Mouse (Mus musculus) heart, postnatal 10 days (tissue): ENCODE data around the gene Nlgn1. TPM values are rescaled to one million over a fixed set of nuclear protein-coding genes. Genes with fewer than 3 reads are reported as not detected.
A peak's percentile ranks its signal among the peaks of the same experiment; 100 is the strongest.
"Not testable (repeated sequence)": the region's sequence is repeated elsewhere in the genome, so short reads cannot be mapped to it uniquely, and the experiment has no call there.

Experiments
- DNase-seq, 2 experiments: peaks; one replicate each; pipeline ENCODE4 v3.0.0; 2021
- intact Hi-C: fragments of 180-260 bp; cut with DNase I; formaldehyde crosslinking; loops from one replicate; pipeline ENCODE4 v1.15.1; 2025
- total RNA-seq, 2 experiments: library from RNA; stranded (reverse); gene quantifications; 2 replicates each; pipeline ENCODE4 v1.2.3; 2021

Nlgn1 gene
- total RNA-seq, 2 experiments from 2014 or later: 0.07 to 0.10 TPM

DNA sequence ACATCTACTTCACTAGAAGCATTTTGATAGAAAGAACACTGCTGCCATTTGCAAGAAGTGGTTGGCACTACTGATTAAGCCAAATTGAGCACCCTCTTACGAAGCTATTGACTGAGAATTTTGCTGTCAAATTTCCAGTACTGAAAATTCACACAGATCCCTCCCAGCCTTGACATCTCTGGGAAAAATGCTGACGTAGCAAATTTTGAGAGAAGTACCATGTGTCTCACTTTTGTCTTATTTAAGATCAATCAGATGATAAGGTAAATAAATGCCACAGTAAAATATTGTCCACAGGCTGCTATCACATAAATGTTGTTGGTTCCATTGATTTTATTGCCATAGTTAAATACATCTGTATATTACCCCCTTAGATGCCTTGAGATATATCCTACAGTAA is 668.8 kb downstream of the Nlgn1 start:
- intact Hi-C loops: no loop called here
- DNase-seq: no peak

DNA sequence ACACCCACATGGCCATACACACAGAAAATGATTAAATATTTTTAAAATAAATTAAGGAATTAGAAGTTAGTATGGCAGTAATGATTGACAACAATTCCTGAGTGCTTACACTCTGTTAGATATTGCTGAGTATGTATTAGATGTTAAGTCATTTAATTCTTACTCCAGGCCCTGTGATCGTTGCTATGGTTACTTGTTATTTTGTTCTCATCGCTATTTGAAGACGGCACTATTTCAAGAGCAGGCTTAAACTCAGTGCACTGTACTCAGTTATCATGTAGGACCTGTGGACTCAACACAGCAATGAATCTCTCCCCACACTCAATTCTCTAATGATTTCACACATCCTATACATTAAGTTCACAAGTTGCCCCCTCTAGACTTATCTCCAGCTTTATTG is 672.0 kb downstream of the Nlgn1 start:
- no peak for DNase-seq
- intact Hi-C loops: no loop called here

DNA sequence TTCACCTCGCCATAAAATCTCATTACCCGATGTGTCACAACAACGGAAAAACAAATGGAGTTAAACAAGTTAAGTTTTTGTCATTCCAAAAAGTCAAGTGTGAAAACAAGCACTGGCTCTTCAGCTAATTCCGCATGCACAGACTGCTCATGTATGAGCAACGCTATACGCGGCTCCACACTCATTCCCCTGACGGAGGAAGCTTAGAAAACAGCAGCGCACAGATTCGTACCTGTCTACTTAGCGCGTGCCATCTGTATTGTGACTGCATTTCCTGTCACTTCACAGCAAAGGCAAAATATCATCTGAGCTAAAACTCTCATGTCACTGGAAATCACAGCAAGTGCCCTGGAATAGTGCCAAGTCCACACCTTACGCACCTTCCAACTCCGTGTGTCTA is 674.3 kb downstream of the Nlgn1 start:
- no peak for DNase-seq
- intact Hi-C loops: no loop called here

DNA sequence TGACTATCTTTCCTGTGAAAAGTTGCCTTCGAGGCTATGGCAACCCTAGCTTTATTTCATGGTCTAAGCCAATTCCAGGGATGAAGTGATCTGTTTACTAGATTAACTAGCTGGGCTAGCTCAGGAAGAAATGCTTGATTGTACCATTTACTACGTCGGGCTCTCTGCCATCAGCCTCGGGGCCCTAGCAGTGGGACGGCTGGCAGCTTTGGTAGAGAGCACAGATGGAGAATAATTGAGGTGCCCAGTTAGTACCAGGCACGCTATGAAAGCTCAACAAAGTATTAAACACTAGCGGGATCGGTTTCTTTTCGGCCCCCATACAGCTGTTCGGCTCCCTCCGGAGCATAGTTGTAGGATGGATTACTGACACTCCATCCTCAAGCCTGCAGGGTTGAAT is 675.2 kb downstream of the Nlgn1 start:
- DNase-seq: no peak
- intact Hi-C loops: no loop called here

DNA sequence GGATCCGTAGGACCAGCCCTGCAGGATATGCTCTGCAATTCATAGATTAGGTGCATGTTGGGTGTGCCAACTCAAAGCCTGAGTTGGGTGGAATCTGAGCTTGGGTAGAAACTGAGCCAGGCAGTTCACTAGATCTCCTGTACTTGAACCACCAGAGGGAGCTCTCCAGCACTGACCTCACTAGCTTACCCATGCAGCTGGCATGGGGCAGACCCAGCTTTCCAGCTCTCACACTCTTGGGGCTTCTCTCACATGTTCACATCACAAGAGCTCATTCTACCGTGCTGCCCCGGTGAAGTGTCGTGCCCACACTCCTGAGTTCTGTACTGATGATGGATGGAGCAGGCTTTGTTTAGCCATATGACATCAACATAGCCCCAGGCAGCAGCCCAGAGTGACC is 679.2 kb downstream of the Nlgn1 start:
- intact Hi-C loops: no loop called here
- peak; percentile 6 to 10 for DNase-seq

DNA sequence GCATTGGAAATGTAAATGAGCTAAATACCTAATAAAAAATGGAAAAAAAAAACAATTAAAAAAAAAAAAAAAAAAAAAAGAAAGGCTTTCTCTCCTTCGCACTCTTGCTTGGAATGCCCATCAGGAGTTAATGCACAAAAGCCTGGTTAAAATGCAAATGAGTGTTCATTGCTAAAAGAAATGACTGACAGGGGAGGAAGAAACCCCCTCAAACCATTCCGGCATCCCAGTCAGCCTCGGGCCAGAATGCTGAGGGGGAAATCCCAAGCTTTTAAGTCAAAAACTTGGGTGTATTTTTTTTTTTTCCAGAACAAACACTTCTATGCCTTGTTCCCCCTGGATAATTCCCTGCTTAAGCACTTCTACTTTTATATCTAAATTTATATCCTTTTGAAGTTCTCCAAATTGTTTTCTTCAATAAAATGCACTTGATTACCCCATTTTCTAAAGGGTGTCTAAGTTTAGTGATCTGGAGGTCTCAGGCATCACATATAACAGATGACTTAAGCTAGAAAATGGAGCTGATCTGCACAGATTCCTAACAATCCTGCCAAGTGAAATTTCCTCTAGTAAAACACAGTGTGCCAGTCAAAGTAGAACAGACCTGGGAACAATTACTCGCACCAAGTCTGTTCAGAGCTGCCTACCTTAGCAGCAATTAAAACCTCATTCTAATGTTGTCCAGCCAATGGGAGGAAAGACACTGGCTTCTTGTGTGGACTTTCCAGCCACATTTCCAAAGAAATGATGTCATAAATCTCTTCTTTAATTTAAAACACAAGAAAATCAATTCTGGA is 686.2 kb downstream of the Nlgn1 start:
- intact Hi-C loops: no loop called here
- DNase-seq: no peak

DNA sequence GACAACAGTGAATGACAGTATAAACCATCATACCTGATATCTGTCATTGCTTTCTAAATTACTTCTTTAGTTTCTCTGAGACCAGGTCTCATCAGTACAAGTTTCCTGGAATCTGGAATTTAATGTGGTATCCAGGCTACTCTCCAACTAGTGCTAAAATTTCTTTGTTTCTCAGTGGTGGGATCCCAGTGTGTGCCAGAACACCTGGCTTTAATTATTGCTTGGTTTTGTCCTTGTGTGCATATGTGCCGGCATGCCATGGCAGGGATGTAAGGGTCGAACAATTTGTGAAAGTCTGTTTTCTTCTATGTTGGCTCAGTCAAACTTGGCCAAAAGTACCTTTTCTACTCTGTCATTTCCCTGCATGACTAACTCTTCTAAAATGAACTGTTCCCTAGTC is 703.1 kb downstream of the Nlgn1 start:
- DNase-seq: no peak
- intact Hi-C loops: no loop called here

DNA sequence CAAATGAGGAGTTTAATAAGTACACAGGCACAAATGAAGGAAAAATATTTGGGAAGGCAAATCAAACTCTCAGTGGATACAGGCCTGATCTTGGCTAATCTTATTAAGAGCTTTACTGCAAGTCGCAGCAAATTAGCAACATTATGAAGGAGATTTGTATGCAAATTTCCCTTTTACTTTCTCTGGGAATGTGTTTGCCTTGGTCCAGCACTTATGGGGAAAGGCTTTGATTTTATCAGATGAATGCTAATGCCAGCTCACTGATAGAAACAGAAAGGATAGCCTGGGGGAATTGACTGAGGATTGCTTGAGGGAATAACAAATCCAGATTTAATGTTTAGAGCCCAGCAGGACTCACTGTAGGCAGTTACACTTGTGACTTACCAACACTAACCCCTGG is 725.7 kb downstream of the Nlgn1 start:
- intact Hi-C loops: no loop called here
- DNase-seq: no peak

DNA sequence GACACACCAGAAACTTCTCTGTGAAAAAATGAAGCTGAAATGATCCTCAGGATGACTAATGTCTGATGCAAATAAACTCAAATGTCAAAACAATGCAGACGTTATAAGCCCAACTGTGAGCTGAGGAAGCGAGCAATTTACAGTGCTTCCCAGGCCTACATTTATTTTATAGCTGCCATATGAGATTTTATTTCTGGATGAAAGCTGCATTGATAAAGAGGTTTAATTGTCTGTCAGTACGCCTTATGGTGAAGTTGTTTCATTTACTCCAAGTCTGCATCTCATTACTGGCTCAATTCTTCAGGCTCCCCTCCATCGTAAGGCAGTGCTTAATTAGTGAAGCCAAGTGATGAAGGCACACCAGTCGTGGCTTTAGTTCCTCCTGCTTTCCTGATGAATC is 734.7 kb downstream of the Nlgn1 start:
- no peak for DNase-seq
- intact Hi-C loops: no loop called here

DNA sequence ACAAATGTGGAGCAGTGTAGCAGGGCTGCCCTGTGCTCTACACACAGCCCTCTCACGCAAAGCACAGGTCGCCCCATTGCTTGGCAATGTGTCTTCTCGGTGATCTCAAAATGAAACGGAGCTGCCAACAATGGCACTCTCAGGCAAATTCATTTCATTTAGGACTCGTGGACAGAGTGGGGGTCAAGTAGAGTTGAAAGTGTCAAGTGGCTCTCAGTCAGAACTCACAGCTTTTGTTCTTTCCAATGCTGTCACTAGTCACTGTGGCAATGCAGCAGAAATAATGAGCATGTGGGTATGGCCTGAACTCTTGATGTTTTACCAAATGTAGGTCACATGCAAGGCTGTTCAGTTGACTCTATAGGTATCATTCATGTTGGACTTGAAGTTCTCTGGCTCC is 756.7 kb downstream of the Nlgn1 start:
- DNase-seq: no peak
- intact Hi-C loops: no loop called here

DNA sequence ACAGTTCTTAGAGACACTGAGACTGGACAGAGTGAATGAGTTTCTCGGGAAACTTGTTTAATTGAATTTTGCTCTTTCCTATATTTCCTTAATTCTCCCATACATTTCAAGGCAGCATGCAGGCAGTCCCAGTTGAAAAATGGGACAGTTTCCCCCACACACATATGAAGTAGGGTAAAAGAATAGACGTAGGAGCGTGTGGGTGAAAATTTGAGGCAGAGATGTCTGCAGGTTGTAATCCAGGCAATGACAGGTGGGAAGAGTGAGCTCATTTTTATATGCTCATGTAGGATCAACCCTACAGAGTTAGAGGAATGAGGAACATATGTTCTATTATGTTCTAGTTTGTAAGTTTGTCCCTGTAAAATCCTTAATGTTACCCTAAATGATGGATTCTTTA is 757.4 kb downstream of the Nlgn1 start:
- intact Hi-C loops: no loop called here
- DNase-seq: no peak

DNA sequence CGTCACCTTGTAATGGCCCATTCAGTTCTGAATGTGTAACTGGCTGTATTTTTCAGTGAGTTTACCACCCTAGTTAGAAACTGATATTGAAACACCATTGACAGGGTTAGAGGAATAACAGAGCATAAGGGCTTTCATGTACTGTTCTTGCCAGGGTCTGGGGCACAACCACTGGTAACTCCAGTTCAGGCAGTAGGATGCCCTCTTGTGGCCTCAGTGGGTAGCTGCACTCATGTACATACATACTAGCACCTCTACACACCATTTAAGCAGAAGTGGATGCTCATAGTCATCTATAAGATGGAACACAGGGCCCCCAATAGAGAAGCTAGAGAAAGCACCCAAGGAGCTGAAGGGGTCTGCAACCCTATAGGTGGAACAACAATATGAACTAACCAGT is 773.7 kb downstream of the Nlgn1 start:
- intact Hi-C loops, DNase-seq: not testable (repeated sequence)

DNA sequence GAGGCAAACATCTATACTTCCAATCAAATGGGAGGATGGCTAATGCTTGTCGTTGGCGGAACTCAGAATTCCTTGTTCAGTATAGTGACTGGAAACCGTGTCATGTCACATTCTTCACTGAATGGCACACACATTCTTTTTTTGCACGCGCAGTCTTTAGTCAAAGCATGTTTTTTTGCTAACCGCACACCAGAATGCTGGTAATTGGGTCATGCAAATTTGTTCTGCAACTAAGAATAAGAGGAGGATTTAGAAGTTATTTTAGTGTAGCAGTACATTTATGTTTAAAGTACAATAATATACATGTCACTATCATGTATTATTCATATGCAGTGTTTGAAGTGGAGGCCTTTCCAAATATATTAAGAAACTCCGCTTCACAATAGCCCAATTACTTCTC is 783.2 kb downstream of the Nlgn1 start:
- intact Hi-C loops: not testable (repeated sequence)

DNA sequence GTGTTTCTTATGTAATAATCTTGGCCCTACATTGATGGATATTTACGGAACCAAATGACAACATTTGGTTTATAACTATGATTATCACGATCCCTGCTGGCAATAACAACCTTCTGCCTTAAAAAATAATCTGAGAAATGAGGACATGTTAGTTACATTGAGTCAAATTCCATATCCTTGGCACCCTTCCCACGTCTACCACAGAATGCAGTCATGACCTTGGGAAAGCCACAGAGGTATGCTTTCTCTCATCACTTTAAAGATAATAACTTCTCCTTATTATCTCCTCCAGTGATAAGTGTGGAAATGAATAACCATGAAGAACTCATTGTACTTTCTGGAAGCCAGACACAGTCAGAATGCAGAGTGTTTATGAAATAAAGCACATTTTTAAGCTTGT is 808.0 kb downstream of the Nlgn1 start:
- DNase-seq: peak in 1 of 2 experiments; percentile 7
- intact Hi-C loops: not testable (repeated sequence)

More for the DNA sequence above, 783.2 kb downstream of the Nlgn1 start:
- DNase-seq: not testable (repeated sequence)

DNA sequence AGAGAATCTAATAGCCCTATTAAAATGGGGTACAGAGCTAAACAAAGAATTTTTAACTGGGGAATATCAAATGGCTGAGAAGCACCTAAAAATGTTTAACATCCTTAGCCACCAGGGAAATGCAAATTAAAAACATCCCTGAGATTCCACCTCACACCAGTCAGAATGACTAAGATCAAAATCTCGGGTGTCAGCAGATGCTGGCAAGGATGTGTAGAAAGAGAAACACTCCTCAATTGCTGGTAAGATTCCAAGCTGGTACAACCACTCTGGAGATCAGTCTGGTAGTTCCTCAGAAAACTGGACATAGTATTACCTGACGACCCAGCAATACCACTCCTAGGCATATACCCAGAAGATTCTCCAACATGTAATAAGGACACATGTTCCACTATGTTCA is 869.2 kb downstream of the Nlgn1 start:
- DNase-seq: no peak
- intact Hi-C loops: no loop called here

DNA sequence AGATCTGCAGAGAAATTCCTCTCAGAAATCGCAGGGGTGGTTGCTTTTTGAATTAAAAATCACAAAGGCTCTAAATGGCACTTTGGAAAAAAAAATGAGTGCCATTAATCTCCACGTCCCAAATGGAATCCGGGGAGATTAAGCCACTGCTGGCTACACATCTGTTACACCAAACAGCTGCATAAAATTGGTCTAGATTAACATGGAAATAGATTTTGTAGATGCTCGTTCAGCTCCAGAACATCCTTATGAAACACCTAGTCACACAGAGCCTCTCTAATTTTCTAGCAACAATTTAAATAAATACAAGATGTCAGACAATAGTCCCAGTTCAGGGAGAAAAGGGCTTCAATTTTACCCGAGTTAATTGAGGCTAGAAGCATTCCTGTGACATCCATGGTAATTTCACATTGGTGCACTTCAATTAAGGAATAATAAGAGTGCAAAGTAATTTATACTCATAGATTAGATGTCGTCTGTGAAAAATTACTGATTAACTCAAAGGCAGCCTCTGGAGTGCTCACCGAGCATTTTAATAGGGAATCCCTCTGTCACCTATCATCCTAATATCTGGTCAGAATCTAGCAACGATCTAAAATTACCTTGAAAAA is 875.9 kb downstream of the Nlgn1 start:
- intact Hi-C loops: no loop called here
- no peak for DNase-seq

DNA sequence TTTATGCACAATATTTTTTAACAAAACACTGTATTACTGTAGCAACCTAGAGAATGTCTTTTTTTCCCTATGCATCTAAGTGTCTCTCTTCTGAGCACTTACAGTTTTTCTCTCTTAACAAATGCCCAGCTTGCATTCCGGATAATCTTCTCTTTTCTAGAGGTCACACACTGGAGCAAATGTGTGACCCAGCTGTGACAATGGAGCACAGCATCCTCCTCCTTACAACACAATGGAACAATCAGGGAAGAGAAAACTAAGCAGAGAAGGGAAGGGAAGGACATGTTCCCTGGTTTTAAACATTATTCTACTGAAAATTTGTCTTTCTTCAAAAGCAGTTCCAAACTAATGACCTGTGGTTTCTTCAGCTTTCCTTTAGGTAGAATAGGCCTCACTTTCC is 879.9 kb downstream of the Nlgn1 start:
- DNase-seq: no peak
- intact Hi-C loops: no loop called here

DNA sequence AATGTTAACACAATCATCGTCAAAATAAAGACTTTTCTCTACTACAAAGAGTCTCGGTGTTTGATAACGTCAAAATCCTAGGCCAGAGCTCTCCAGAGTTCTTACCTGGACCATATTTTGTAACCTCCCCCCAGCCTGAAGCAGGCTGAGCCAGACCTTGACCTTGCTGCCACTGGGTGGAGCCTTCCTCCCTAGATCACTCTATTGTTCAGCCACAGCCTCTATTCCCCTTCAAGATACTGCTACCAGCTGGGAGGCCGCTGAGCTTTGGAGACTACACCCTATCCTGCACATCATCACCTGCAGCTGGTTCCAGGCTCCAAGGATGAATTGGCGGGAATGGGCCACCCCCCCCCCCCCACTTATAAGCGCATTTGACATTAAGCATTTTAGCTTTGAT is 881.8 kb downstream of the Nlgn1 start:
- DNase-seq: no peak
- intact Hi-C loops: no loop called here

DNA sequence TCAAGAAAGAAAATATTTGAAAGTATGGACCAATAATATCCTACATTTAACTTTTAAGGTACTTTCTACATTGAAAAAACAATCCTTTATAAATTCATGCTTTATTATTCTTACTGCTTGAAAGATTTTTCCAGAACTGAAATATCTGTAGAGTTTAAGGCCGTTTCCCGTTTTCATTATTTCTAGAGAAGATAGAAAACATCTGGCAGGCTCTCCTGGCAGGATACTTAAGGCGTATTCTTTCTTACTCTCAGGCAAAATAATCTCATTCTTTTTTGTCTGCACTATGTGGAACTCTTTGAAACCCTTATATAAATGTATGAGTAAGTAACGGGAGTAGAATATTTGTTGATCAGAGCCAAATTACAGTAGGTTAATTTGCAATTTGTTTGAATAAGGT is 882.9 kb downstream of the Nlgn1 start:
- intact Hi-C loops: no loop called here
- DNase-seq: peak; percentile 15 to 22

DNA sequence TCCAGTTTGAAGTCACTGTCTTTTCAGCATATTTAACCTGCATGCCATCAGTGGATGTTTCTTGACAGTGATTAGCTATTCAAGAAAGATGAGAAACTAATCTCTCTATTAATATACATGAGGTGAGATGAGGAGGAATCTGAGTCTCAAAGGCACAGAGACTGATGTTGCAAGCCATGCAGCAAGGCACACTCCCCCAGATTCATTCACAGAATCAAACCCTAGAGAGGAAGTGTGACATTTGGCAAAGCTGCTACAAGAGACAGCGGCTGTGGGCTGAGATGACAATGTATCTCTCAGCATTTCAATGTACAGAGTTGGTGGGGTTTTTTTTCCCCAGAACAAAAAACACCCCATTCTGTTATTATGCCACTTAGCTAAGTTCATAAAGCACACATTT is 885.1 kb downstream of the Nlgn1 start:
- DNase-seq: no peak
- intact Hi-C loops: no loop called here

DNA sequence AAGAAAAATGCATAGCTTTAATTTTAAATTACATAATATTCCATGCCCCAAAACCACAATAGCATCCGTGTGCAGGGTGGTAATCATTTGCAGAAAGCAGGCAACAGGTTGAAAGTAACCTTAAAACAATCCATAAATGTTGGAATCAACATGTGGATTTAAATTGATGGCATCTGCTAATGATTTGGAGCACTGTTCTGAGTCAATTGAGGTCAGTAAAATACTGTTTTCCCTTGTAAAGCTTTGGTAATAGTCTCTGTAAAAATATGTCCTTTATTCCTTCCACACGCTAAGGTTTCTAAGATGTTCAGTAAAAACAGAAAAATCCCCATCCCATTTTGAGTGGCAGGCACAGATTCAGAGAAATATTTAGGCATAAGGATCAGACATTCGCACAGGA is 888.6 kb downstream of the Nlgn1 start:
- intact Hi-C loops: no loop called here
- DNase-seq: no peak

DNA sequence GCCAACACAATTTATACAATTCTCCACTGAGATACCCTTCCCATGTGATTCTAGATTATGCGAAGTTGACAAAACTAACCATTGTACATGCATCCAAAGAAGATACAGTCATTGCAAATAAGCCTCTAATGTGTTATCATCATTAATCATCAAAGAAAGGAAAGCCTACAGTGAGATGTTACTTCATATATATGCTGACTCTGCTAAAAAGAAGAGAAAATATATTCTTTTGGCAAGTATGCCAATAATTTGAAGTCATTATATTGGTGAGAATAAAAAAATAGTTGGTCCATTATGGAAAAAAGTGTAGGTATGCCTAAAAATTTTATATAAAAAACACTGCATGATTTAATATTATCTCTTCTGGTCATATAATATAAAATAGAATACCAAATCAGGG is 889.6 kb downstream of the Nlgn1 start:
- intact Hi-C loops: no loop called here
- DNase-seq: no peak

DNA sequence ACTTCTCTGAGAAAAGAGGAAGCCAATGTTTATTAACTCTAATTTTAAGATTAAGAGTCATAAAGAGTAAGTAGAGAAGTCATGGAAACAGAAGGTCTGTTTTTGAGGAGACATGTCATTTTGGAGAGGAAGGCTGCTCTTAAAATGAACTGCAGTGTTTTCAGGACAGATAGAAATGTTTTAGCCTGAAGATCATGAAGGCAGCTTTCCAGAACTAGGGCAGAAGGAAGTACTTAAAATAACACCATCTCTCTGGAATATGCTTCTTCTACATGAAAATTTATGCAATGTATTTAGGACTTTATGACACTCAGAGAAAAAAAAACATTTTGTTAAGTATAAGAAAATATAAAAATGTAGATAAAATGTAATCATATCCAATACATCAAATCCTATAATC is 905.3 kb downstream of the Nlgn1 start:
- DNase-seq: no peak
- intact Hi-C loops: no loop called here
